Mouse (Mus musculus) olfactory bulb, adult 2 months (tissue): ENCODE results near the gene Ankrd33b.

Source experiments
- CTCF ChIP-seq: fragments of 200-500 bp; IDR thresholded peaks from 2 replicates; pipeline ENCODE4 v1.5.1; 2012; ENCODE audit warnings: low read depth, mild to moderate bottlenecking, low read length, moderate library complexity; ENCODE audit not compliant: insufficient read depth
- POLR2A ChIP-seq: fragments of 200-500 bp; IDR thresholded peaks from 2 replicates; pipeline ENCODE4 v1.6.1; 2012; ENCODE audit warnings: mild to moderate bottlenecking, low read depth, low read length, moderate library complexity; ENCODE audit not compliant: insufficient read depth

DNA sequence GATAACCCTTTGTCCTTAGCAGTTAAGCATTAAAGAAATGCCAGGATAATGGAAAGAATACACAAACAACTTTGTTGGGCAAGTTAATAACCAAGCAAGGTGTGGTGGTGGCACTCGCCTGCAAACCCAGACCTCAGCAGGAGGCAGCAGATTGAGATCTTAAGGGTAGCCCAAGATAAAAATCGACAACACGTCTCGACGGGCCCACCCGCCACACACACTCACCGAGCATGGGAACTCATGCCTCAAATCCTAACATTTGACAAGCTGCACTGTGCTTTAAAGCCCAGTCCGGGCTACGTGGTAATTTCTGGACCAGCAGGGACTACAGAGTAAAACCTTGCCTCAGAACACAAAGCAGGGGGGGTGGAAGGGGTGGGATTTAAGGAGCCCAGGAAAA lies 22.2 kb downstream of the Ankrd33b start:
- TF ChIP-seq POLR2A (no peak), CTCF (no peak)
